Mouse (Mus musculus) right cerebral cortex, adult 18-20 months (tissue): ENCODE measurements around the gene Ptpn9.
"Not testable (repeated sequence)": the region's sequence is repeated elsewhere in the genome, so short reads cannot be mapped to it uniquely, and the experiment has no call there.

Experiments
- DNase-seq: peaks from one replicate; pipeline ENCODE4 v3.0.0; 2022; ENCODE audit warnings: mixed read lengths

Ptpn9 gene

DNA sequence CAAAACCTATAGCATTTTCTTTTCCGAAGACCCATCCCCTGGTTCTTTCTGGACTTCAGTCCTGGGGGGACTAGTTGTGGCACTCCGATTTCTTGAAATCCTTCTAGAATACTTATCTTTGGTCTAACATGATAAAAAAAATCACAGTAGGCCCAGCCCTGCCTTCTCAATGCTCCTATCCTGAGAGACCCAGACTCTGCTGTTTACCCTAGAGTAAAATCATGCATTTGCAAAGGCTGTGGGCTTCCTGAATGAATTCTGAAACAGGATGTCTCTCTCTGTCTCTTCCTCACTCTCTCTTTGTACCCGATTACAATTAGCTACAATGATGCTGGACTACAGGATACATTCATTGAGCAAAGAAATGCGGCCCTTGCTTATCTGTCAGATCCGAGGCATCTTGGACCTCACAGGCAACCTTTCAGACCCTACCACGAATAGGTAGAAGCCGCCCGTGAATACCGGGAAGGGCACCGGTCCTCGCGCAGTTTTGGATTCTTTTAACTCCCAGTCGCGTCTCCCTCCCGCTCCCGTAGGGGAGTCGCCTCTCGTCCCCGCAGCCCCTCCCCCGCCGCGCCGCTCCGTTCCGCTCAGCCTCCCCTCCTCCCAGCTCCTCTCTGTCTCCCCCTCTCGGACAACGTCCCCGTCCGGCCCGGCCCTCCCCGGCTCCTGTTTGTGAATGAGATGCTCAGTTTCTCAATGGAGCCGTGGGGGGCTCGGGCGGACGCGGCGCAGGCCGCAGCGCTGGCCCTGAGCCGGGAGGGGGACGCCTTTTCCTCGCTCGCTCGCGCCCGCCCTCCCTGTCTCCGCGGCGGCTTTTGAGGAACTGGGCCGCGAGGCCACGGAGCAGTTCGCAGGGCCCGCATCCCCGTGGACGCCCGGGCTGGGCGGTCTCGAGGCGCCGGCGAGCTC, at the start of gene Ptpn9:
Gene Ptpn9 (plus strand): TSS at position 638 of the 912 bp plus-strand sequence.
- peak; percentile 90 for DNase-seq

GRCm38 (mm10) chr9:56947481-56947880, 47.2 kb upstream of the Ptpn9 start:
- peak; percentile 55 for DNase-seq

DNA sequence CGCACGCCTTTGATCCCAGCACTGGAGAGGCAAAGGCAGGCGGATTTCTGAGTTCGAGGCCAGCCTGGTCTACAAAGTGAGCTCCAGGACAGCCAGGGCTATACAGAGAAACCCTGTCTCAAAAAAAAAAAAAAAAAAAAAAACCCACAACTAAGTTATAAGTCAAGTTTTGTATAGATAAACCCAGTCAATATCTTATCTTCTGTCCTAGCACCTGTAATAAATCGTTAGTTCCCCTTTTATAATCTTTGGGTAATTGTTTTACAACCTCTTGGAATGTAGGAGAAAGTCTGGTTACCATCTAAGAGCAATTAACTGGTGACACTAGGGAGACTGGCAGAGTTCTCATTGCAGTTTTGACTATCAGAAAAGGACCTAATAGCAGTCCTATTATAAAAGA, 46.0 kb upstream of the Ptpn9 start:
- DNase-seq = not testable (repeated sequence)

DNA sequence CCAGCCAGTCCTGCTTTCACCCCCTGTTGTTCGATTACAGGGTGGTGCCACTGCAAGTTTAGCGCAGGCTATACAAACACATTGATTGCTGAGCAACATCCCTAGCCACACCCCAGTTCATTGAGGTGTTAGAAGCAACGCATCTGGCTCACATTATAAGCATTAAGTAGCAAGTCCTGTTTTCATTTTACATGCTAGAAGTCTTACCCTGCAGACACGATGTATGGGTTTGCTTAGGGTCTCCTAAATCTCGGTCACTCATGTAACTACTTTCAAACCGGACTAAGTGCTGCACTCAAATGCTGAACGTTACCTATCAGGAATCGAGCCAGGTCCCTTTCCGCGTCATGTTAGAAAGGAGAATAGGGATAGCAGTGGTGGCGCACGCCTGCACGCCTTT, 45.0 kb upstream of the Ptpn9 start:
- no peak for DNase-seq

- DNase-seq = peak; percentile 98
These were observed 44.0 kb upstream of the Ptpn9 start, which contains the start of gene Snupn for GRCm38 (mm10) chr9:56950414-56951400. TSS of gene Snupn (plus strand) at chr9:56950878.

DNA sequence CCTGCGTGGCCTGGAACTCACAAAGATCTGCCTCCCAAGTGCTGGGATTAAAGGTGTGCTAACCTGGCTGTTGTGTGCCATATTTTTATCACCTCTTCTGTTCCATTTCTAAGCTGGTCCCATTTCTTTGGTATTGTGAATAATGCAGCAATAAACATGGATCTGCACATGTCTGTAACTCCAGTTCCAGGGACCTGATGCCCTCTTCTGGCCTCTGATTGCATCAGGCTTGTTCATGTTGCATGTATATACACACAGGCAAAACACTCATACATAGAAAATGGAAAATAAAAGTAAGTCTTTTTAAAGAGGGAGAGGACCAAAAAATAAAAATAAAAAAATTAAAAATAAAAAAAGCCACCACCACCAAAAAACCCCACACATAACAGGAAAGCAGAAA, 41.2 kb upstream of the Ptpn9 start:
- no peak for DNase-seq

GRCm38 (mm10) chr9:56956966-56957675, 37.6 kb upstream of the Ptpn9 start:
- DNase-seq = no peak

GRCm38 (mm10) chr9:56958689-56959088, 36.0 kb upstream of the Ptpn9 start:
- no peak for DNase-seq

DNA sequence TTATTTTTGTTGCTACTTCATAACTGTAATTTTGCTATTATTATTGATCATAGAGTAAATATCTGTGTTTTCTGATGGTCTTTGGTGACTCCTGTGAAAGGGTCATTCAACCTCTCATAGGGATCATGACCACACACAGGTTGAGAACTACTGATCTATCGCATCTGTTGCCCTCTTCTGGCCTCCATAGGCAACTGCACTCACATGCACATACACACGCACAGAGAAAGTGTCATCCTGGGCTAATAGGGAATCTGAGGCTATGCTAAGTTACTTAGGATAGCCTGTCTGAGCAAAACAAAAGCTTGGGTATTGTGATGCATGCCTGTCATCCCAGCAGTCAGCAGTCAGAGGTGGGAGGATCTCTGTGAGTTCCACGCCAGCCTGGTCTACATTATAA, 33.1 kb upstream of the Ptpn9 start:
- DNase-seq = no peak

GRCm38 (mm10) chr9:56970158-56970557, 24.6 kb upstream of the Ptpn9 start:
- no peak for DNase-seq

- DNase-seq = no peak
These were observed 20.7 kb upstream of the Ptpn9 start for GRCm38 (mm10) chr9:56973960-56974524.

GRCm38 (mm10) chr9:56975199-56975598, 19.5 kb upstream of the Ptpn9 start:
- no peak for DNase-seq

DNA sequence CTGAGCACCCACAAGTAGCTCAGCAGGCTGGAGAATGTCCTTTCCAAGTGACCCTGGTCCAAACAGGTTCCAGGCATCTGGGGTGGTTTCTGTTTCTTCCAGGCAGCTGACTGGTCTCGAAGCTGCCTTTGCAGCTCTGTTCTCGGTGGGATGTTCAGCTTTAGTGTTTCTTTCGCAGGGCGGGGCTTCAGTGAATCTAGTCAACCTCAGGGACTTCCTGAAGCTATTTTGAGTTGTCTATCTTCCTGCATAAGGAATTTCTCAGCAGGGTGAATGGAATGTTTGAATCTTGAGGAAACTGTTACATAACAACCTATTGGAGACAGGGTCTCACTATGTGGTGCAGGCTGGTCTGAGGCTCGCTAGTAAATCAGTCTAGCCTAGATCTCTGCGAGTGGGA, 14.5 kb upstream of the Ptpn9 start:
- DNase-seq = no peak

DNA sequence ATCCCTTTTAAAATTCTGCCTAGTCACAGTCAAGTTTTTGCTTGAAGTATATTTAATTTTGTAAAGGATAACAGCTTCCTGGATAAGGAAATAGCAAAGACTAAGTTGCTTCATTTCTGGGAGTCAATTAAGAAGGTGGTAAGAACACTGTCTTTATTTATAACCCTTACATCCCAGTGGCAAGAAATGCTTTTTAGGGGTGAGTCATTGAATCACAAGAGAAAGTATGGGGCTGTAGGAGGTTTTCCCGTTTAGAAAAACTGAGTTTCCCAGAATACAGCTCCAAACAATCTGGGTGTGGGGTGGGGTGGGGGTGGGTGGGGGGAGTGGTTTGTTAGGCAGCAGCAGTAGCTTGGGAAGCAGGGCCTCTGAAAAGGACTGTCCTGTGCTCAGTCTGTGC, 13.2 kb upstream of the Ptpn9 start:
- no peak for DNase-seq

GRCm38 (mm10) chr9:56995198-56996027, 690 bp downstream of the Ptpn9 start:
- peak; percentile 54 for DNase-seq

- no peak for DNase-seq
These were observed 1.3 kb downstream of the Ptpn9 start for GRCm38 (mm10) chr9:56996028-56996346.

DNA sequence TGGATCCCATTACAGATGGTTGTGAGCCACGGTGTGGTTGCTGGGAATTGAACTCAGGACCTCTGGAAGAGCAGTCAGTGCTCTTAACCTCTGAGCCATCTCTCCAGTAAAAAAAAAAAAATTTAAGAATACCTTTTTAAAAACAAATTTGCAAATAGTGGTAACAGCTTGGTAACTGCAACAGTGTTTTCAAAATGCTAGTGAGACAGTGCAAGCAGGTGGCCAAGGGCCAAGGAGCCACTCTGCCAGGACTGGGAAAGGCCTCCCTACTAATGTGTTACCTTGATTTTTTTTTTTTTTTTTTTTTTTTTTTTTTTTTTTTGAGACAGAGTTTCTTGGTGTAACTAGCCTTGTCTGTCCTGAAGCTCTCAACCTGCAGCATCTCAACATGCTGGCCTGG, 2.5 kb downstream of the Ptpn9 start:
- DNase-seq = not testable (repeated sequence)

- DNase-seq = no peak
These were observed 8.3 kb downstream of the Ptpn9 start for GRCm38 (mm10) chr9:57003011-57003410.

- no peak for DNase-seq
These were observed 17.7 kb downstream of the Ptpn9 start for GRCm38 (mm10) chr9:57012393-57012792.

GRCm38 (mm10) chr9:57012895-57013294, 18.2 kb downstream of the Ptpn9 start:
- DNase-seq = no peak

DNA sequence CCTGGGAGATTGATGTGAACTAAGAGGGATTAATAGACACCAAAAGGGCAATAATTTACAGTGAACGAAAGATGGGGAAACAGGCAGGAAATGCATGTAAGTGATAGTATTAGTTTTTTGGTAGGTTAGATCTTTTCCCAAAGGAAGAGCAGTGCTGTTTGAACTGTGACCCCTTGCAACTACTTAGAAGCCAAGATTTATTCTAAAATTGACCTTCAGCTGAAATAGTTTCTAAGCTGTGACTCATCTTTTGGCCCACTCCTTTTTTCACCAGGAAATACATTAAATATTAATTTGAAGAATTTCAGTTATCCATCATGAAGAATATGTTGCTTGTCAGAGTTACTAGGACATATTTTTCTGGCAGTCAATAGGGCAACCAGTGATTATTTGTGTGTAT, 19.0 kb downstream of the Ptpn9 start:
- DNase-seq = no peak

GRCm38 (mm10) chr9:57014766-57015165, 20.0 kb downstream of the Ptpn9 start:
- DNase-seq = no peak
